Mouse (Mus musculus) left cerebral cortex, postnatal 36 days (tissue): ENCODE results near the gene Ano3. TPM values are rescaled to one million over a fixed set of nuclear protein-coding genes. Genes with fewer than 3 reads are reported as not detected.

ENCODE experiments used
- DNase-seq, 2 experiments: peaks; one replicate each; pipeline ENCODE4 v3.0.0; 2021 to 2022; ENCODE audit warnings: low spot score in 2 of 2, mixed read lengths in 1 of 2
- intact Hi-C: fragments of 180-260 bp; cut with DNase I; formaldehyde crosslinking; loops from one replicate; pipeline ENCODE4 v1.15.1; 2025
- total RNA-seq, 2 experiments: library from RNA; stranded (reverse); gene quantifications; 2 replicates each; pipeline ENCODE4 v1.2.3; 2021

Ano3 gene
- total RNA-seq, 2 experiments from 2014 or later, result 74.4 to 75.4 TPM

DNA sequence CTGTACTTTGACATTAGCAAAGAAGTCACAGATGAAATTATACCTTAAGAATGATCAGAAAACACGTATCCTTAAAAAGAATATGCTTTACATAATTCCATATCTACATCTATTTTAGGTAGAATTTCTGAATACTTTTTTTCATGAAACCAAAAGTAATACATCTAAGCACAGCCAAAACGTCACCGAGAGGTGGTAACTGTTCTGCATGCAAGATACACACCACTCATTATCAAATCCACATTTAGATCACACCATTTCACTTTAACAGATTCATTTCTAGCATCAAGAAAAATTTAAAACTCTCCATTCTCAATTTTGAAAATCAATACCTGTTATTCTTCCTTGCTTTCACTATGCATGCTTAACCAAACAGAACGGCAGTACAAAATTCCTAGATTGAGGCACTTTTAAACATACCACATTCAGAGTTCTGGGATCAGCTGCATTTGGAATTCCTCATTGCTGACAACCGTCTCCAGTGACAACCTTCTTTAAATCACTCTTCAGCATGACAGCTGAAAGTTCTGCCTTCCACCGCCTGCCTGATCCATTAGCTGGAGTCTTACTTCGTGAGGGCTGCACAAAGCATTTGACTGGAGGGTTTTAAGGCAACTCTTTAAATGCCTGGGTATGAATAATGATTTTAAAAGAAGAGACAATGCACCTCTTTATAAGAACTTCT lies 111.0 kb downstream of the Ano3 start:
- intact Hi-C loops, result no loop called here

DNA sequence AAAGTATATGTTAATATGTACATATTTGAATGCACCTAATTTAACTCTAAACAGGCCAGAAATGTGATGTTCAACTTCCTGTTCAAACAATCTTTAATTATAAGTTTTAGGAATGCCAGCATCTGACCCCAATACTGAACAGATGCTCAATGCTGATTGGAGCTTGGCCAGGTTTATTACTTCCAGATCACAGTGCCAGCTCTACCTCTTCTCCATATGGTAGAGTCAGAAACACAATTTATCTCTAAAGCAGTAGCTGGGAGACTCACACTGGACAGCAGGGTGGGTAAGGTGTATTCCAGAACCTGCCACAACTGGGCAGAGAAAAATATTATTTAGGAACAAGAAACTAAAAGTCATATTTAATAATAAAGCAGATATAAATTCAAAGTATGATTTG lies 134.5 kb downstream of the Ano3 start:
- intact Hi-C loops, result no loop called here
- DNase-seq, result no peak

More for the DNA sequence above, 111.0 kb downstream of the Ano3 start:
- no peak for DNase-seq

DNA sequence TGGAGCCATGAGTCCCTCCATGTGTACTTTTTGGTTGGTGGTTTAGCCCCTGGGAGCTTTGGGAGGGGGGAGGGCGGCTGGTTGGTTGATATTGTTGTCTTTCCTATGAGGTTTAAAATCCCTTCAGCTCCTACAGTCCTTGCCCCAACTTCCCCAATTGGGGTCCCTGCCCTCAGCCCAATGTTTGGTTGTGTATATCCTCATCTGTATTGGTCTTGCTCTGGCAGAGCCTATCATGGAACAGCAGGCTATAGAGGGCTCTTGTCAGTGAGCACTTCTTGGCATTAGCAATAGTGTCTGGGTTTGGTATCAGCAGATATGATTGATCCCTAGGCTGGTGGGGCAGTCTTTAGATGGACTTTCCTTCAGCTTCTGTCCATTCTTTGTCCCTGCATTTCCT lies 135.8 kb downstream of the Ano3 start:
- intact Hi-C loops, result no loop called here
- no peak for DNase-seq

DNA sequence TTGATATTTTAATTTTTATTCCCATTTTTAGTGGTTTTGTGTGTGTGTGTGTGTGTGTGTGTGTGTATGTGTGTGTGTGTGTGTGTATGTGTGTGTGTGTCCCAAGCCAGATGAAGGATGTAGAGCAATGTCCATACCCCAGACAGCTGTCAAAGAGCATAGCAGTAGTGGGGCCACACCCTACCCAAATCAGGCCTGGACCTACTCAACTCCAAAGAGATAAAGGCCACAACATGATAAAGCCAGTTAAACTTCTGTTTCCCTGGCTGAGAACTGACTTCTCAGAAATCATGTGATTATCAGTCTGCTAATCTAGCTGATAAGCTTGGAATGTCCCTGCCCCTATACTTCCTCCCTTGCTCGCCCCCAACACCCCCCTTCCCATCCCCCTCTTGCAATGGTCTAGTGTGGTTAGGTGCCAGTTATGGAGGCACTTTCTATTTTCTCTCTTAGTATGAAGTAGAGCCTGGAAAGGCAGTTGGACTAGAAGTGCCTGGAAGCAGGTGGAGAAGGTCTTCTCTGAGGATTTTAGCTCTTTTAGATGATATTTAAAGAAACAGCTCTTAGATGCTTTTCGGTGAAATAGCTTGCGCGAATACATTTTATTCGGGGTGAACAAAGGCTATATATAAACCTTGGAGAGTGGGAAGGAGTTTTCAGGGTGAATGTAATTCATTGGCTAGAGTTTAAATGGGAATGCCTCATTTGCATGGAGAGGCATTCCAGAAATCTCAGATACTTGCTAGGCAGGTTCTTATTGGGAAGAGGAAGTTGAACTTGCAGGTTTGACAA lies 144.2 kb downstream of the Ano3 start:
- intact Hi-C loops, result no loop called here
- DNase-seq, result no peak

DNA sequence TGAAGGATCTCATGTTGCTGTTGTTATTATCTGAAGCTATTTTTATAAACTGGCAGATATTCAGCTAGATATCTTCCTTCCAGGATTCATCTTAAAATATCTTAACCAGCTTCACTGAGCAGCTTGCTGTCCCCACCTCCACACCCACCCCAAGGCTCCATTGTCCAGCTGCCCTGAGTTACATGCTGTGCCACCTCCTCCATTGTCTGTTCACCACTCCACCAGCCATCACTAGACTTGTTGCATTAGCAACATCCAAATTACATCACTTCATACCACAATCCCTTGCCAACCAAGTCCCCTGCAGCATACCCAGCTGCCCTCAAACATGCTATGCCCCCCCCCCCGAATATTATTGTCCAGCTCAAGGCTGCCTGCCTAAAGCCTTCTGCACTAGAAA lies 154.8 kb downstream of the Ano3 start:
- intact Hi-C loops, result no loop called here
- no peak for DNase-seq

DNA sequence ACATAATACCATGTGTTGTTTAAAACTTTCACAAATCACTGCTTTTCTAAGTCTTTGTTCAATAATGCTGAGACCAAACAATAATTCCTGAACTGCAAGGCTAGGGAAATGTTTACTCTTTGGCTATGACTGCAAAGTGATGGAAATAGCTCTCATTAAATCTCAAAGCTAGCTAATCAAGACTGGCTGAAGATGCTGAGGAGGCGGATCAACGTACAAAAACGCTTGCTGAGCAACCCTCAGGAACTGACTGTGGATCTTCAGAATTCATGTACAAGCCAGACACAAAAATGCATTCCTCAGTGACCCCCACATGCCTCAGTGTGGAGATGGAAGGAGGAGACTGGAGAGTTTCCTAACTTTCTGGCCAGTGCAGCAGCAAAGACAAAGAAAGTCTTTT lies 155.3 kb downstream of the Ano3 start:
- DNase-seq, result no peak
- intact Hi-C loops, result no loop called here

DNA sequence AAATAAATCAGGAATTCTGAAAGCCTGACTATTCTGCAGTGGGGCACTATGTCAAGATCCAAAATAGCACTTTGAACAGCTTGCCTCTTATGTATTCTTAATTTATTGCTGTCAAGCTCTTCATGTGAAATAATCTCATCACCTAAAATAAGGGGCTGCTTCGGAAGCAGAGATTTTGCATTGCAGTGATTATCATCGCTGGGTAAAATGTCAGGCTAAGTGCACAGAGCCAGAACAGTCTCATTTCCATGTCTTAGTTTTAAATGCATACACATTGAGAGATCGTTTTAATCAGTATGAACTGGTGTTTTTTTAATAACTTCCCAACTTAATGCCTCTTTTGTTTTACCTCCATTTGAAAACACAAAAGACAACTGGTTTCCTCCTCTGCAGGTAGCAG lies 163.3 kb downstream of the Ano3 start:
- DNase-seq, result no peak
- intact Hi-C loops, result no loop called here

DNA sequence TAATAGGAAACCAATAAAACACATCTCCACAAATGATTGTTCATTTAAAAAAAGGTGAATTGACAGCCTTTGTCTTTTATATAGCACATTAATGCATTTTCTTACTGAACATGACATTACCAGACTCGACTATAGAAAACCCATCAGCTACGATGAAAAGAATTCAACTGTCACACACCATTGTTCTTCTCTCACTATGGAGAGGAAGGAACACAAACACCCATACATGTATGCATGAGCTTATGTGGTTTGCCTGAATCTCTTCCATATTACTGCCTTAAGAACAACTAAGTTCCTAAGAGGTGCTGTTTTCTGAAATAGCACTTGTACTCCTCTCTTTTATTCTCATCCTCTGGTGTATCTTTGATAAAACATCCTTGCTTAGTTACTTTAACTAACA lies 191.3 kb downstream of the Ano3 start:
- DNase-seq, result no peak
- intact Hi-C loops, result no loop called here

DNA sequence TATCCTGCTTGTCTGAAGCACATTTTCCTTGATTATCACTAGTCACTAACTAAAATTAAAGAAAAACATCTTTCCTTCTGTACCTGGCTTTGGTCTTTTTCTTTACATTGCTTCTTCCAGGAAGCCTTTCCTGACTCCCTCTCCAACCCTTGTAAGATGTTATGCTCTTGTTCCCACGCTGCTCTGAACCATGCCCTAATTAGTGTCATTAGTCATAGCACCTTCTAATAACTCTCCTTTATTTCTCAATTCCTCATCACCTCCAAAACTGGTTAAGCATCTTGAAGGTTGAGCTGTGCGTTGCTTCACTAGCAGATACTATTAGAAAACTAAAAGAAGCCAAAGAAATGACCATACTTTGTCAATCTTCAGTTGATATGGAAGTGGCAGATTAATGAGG lies 193.2 kb downstream of the Ano3 start:
- DNase-seq, result no peak
- intact Hi-C loops, result no loop called here

DNA sequence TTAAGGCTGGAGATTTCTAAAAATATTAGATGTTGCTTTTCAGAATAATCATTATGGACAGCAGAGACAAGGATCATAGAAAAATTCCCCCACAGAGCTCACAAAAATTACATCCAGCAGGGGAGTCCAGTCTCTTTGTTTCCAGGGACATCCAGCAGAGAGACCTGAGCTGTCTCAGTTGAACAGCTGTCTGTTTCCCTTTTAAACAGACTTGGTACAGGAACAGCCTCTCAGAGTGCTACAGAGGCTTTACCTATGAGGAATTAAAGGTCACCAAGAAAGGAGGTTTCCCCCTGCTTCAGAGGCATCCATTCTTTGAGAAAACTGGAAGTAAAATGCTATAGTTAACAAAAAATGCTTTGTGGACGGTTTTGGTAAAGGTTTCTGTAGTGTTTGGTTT lies 210.2 kb downstream of the Ano3 start:
- intact Hi-C loops, result no loop called here
- DNase-seq, result no peak

DNA sequence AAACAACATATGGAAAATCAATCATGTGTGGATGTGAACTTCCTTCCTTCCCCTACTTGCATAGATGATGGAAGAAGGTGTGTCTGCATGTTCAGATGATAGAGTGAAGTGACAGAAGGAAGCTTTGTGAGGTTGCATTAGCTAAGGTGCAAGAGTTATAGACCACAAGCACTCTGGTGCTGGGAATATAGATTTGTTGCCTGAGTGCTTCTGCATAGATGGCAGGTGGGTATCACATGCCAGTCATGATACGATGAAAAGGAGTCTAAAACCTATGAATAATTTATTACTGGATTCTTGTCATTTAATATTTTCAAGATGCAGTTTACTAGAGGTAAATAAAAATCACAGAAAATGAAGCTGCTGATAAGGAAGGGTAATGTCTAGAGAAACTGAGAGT lies 210.9 kb downstream of the Ano3 start:
- DNase-seq, result no peak
- intact Hi-C loops, result no loop called here

DNA sequence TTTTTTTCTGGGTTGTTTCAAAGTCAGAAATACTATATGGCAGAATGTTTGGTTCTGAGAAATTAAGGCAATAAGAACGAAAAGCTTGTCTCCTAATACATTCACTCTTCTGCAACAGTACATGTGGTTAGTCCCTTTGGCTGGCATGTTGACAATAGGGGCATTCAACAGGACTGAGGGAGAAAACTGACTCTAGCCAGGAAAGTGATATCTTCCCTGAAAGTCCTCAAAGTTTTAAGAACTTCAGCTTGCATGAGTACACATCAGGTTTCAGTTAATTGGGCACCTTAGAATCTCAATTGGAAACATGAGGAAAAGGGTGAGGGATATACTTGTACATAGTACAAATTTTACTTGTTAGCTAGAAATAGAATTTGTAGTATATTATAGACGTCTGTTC lies 212.7 kb downstream of the Ano3 start:
- intact Hi-C loops, result no loop called here
- DNase-seq, result no peak

DNA sequence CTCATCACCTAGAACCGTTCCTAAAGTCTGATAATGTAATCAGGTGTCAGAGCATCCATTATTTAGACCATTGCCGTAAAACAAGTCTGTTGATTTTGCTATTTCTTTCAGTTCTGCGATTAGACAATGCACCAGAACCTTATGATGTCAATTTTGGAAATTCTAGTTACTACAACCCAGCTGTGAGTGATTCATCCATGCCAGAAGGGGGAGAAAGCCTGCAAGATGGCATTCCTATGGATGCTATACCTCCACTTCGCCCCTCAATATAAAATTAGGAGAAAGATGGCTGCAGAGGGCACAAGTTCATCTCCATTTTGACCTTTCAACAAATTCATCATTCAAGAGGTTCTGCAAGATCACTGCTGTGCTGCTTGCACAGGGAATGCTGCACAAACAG lies 213.5 kb downstream of the Ano3 start:
- peak; percentile 10 to 14 for DNase-seq
- intact Hi-C loops, result no loop called here

DNA sequence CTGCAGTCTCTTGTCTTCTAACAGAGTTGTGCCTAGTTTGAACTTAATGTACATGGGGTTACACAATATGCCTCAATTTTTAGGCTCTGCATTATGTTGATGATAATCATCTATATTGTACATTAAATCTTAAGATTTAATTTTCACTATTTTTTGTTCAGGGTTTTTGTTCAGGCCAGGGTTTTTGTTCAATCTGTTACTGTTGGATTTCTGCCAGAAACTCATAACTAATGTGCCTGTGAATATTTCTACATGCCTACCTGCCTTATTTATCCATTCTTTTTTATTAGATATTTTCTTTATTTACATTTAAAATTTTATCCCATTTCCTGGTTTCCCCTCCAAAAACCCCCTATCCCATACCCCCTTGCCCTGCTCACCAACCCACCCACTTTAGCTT lies 224.6 kb downstream of the Ano3 start:
- intact Hi-C loops, result no loop called here
- DNase-seq, result no peak

DNA sequence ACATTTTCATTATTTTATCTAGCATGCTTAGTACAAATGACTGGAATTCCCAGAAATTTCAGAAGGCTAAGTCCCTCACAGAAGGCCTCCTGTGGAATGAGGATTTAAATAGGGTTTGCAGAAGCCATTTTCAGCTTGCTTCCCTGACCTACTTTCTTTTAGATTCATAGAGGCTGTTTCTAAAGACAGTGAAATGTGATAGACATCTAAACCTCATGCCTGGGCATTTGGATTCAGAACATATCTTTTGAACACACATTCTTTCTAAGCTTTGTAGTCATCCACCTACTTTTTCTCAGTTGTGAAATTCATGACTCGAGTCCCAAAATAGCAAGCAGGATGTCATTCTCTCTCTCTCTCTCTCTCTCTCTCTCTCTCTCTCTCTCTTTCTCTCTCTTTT lies 228.5 kb downstream of the Ano3 start:
- intact Hi-C loops, result no loop called here

DNA sequence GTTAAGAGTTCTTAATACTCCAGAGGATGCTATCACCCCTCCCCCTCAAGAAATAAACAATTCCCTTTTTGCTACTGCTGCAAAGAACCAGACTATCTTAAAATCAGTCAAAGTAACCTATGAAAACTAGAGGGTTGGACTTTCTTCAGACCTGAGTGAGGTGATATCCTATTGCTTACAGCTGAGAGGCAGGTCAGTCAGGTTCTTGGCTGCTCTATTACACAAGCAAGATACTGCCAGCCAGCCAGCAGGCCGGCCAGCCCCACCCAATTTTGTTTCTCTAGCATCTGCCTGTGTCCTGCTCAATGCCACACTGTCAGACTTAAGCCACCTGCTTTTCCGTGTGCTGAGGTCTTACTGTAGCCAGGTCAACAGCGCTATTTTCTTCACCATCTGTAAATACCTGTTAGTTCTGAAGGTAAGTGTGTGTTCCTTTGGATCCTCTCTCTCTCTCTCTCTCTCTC lies 229.4 kb downstream of the Ano3 start, which contains the start of gene Muc15:
TSS of gene Muc15 (plus strand) at position 51 of the 464 bp plus-strand sequence.
- intact Hi-C loops, result no loop called here
- DNase-seq, result no peak

More for the DNA sequence above, 228.5 kb downstream of the Ano3 start:
- DNase-seq, result no peak

DNA sequence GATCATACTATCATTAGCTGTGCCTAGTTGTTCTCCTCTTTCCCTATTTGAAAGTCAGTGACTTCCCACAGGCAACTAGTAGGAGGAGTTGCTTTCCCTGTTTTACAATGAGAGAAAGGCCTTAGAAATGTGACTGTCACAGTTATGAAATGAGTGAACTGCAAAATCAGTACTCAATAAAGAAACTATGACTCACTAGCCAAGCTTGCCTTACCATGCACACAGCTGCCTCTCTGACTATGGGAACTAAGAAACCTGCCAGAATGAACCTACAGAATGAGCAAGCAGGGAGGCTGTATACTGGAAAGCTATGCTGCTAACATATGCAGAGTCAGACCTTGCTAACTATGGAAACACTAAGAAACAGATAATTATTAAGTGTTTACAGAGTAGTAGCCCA lies 231.7 kb downstream of the Ano3 start:
- intact Hi-C loops, result no loop called here
- DNase-seq, result peak in 1 of 2 experiments; percentile 15

DNA sequence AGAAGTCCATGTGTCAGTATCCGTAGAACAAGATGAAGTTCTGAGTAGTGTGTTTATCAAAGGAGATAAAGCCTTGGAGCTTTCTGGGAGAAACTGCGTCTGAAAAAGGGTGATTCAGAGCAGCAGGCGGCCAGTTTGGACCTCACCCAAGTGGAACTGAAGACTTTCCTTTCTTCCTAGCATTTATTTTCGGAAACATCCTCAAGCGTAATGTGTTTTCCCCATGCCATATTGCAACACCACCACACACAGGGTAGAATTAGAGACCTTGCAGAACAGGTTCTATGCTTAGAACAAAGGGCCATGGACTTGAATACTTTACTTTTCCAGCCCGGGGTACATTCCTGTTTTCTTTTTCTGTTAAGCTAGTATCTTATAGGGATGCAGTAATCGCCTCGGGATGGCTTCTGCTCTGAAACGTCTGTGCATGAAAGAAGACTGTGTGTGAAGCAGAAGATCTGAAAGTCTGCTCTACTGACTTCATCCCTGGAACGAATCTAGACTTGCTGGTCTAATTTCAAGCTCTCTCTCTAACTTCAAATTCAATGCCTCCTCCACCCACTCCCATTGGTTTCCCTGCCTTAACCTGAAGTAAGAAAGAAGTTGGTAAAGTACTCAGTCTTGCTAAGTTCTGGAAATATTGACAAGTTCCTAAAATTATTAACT lies 240.5 kb downstream of the Ano3 start:
- DNase-seq, result peak; percentile 61 to 62
- intact Hi-C loops, result no loop called here

DNA sequence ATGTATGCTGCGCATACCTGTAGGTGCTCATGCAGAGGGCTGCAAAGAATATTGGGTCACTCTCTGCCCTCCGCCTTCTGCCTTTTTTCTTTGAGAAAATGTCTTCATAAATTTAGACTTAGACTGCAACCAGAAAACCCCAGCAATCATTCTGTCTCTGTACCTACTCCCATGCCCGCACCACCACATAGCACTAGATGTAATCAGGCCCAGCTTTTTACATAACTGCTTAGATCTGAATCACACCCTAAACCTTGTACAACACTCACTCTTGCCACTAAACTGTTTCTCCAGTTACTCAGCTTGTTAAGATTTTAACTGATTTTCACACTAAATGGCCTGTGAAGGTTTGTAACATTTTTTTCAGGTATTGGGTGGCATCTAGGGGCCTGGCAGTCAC lies 241.3 kb downstream of the Ano3 start:
- intact Hi-C loops, result no loop called here
- DNase-seq, result no peak

DNA sequence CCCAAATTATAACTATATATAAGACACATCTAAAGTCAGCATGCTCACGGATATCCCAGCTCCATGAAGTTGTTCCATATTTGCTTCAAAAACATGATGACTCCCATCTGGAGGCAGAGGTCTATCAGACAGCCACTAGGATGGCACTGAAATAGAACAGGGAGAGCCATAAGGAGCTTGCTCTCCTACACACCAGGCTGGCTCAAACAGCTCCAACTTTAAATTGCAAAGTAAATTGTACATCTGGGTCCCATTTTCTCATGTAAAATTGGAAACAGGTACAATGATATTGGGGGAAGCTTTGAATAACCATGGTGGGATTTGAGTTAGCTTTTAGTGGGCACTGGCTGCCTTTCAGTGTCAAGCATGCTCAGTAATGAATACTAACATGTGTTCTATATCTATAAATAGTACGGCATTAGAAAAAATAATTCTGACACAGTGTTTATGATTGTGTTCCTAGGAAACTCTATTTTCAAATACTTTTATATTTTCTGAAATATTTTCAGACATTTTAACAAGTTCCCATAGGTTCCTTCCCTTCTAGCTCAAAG lies 279.6 kb downstream of the Ano3 start:
- DNase-seq, result no peak
- intact Hi-C loops, result no loop called here
